Mouse (Mus musculus) thymus, adult 2 months (tissue): ENCODE measurements around the gene Ctdsp1. TPM values are rescaled to one million over a fixed set of nuclear protein-coding genes. Genes with fewer than 3 reads are reported as not detected.

Experiments used
- DNase-seq: peaks from one replicate; pipeline ENCODE4 v3.0.0; 2021
- H3K27ac ChIP-seq: fragments of 200-500 bp; 2 replicates; pipeline ENCODE4 v1.5.1; 2012; ENCODE audit warnings: low read length, control low read depth; ENCODE audit not compliant: control insufficient read depth, insufficient read depth
- H3K27me3 ChIP-seq: fragments of 200-500 bp; 2 replicates; pipeline ENCODE4 v1.6.1; 2012; ENCODE audit warnings: mild to moderate bottlenecking, low read length, moderate library complexity, mixed read lengths; ENCODE audit not compliant: control insufficient read depth, insufficient read depth
- H3K36me3 ChIP-seq: fragments of 200-500 bp; 2 replicates; pipeline ENCODE4 v1.6.1; 2012; ENCODE audit warnings: mild to moderate bottlenecking, low read length, moderate library complexity; ENCODE audit not compliant: control insufficient read depth, insufficient read depth
- H3K4me1 ChIP-seq: fragments of 200-500 bp; replicated peaks from 2 replicates; pipeline ENCODE4 v1.6.1; 2012; ENCODE audit warnings: low read length; ENCODE audit not compliant: control insufficient read depth, insufficient read depth
- H3K4me3 ChIP-seq: fragments of 200-500 bp; 2 replicates; pipeline ENCODE4 v1.5.1; 2012; ENCODE audit warnings: mild to moderate bottlenecking, low read length, control low read depth, moderate library complexity; ENCODE audit not compliant: control insufficient read depth, insufficient read depth
- CTCF ChIP-seq: fragments of 200-500 bp; IDR thresholded peaks from 2 replicates; pipeline ENCODE4 v1.5.1; 2012; ENCODE audit warnings: mild to moderate bottlenecking, control low read depth, low read length, moderate library complexity, borderline replicate concordance; ENCODE audit not compliant: control insufficient read depth, poor library complexity, insufficient read depth; ENCODE audit errors: extremely low read depth
- POLR2A ChIP-seq: fragments of 200-500 bp; IDR thresholded peaks from 2 replicates; pipeline ENCODE4 v1.6.1; 2012; ENCODE audit warnings: mild to moderate bottlenecking, low read length, control low read depth, moderate library complexity; ENCODE audit not compliant: control insufficient read depth, poor library complexity, insufficient read depth; ENCODE audit errors: extremely low read depth
- WGBS: fragments of 180-500 bp; shearing (Covaris S2); methylation state at CpG from one replicate; pipeline ENCODE4 v1.1.7; 2018; 5-methylcytosine and 5-hydroxymethylcytosine counted together
- polyA plus RNA-seq: library from polyadenylated mRNA; depleted of rRNA; stranded (reverse); fragments of >200 nt; gene quantifications from 2 replicates; pipeline ENCODE4 v1.2.3, GENCODE M21; 2012

Ctdsp1 gene
- polyA plus RNA-seq, 1 experiment = 201 TPM

DNA sequence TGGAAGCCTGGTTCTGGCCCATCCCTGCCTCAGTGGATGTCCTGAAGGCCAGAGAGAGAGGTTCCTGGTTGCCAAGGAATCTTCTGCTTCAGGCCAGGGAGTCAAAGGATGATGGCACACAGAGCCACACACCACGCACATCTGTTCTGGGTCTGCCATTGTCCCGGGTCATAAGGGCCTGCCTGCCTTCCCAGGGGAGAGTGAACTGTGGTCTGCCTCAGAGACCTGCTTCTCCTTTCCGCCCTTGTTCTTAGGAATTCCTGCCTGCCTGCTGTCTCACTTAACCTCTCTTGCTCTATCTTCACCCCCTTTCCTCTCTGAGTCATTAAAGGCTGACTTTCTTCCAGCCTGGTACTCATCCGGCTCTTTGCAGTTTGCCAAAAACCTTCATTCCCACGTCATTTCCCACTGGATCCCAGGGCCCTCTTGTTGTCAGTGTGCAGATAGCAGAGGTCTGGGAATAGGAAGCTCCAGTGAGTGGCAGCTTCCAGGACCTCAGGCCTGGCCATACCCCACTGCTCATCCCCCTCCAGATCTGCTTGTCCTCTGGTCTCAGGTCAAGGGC is 38.7 kb upstream of the Ctdsp1 start:
- no peak overlapping the region for H3K27ac ChIP-seq
- WGBS = 93% methylated on average over 5 of the region's 5 CpGs
- no peaks in the 10 kb centered on the region for H3K27me3 ChIP-seq
- no peak for DNase-seq
- H3K4me3 ChIP-seq = no peak overlapping the region
- H3K36me3 ChIP-seq = no peaks in the 10 kb centered on the region
- H3K4me1 ChIP-seq = no peaks in the 10 kb centered on the region
- TF ChIP-seq POLR2A = no peak
- TF ChIP-seq CTCF = no peak

DNA sequence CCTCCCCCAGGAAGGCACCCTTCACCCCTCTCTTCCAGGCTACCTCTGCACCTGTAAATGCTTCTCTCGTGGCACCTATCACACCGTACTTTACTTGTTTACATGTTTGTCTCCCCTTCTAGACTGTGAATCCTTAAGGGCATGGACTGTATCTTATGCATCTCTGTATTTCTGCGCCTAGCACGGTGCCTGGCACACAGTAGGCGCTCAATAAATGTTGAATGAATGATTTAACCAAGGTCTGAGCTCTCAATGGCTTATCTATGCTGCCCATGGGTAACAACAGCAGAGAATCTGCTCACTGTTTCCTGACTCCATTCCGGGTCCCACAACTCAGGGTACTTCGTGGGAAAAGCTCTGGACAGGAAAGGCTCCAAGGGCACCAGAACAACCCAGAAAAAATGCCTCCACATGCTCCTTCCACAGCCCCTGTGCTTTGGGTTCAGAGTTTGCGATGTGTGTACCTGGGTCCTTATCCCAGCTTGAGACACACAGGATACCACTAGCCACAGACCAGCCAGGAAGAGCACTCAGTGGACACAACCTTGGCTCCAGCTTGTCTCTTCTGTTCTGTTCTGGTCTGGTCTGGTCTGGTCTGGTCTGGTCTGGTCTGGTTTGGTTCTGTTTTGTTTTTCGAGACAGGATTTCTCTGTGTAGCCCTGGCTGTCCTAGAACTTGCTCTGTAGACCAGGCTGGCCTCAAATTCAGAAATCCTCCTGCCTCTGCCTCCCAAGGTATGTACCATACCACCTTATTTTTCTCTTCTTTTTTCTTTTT is 37.7 kb upstream of the Ctdsp1 start:
- H3K27me3 ChIP-seq = no peaks in the 10 kb centered on the region
- 96% methylated on average over 9 of the region's 9 CpGs for WGBS
- no peak for TF ChIP-seq POLR2A
- no peak for TF ChIP-seq CTCF
- H3K27ac ChIP-seq = no peak overlapping the region
- H3K4me1 ChIP-seq = no peaks in the 10 kb centered on the region
- no peak overlapping the region for H3K4me3 ChIP-seq
- no peaks in the 10 kb centered on the region for H3K36me3 ChIP-seq
- no peak for DNase-seq

DNA sequence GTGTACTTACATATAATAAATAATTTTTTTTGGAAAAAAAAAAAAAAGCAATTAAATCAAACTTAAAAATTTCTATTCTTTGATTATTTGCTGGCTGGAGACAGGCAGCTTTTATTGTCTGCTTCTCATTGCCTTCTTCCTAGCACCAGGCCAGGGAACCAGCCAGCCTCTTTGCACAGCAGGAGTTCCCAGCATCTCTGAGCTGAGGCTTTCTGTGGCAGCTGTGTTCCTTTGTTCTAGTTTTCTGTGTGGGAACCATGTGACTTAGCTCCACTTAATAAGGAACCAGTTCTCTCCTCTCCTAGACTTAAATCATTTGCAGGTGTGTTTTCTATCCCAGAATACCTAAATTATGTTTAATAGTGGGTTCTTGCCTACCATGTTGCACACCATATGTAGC is 33.8 kb upstream of the Ctdsp1 start:
- no peak for DNase-seq
- Histone ChIP-seq H3K4me1 (no peaks in the 10 kb centered on the region), H3K27me3 (no peaks in the 10 kb centered on the region)

DNA sequence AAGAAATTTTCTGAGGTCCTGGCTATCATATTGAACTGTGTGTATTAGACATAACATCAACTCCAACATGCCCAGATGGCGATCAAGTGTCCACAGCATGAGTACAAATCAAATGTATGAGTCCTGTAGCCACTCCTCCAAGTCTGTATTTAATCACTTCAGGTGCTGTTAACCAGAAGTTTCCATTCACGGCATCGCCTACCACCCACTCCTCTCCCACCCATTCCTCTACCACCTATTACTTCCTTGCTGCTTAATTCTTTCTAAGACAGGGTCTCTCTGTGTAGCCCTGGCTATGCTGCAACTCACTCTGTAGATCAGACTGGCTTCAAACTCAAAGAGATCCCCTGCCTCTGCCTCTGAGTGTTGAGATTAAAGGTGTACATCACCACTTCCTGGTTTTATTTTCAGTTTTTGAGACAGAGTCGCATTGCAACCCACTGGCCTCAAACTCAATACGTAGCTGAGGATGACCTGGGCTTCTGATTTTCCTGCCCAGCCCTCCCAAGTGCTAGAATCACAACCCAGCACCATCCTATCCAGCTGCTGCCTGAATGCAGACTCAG is 31.3 kb upstream of the Ctdsp1 start:
- no peak for TF ChIP-seq POLR2A
- no peak for TF ChIP-seq CTCF
- H3K36me3 ChIP-seq = no peaks in the 10 kb centered on the region
- WGBS = 61% methylated on average over 5 of the region's 5 CpGs
- no peak for DNase-seq
- H3K4me1 ChIP-seq = peaks cover 6% of the 10 kb centered on the region
- no peaks in the 10 kb centered on the region for H3K27me3 ChIP-seq
- H3K27ac ChIP-seq = no peak overlapping the region
- H3K4me3 ChIP-seq = no peak overlapping the region

More for the DNA sequence above, 33.8 kb upstream of the Ctdsp1 start:
- no peak for TF ChIP-seq POLR2A
- H3K4me3 ChIP-seq = no peak overlapping the region
- H3K36me3 ChIP-seq = no peaks in the 10 kb centered on the region
- no peak overlapping the region for H3K27ac ChIP-seq

DNA sequence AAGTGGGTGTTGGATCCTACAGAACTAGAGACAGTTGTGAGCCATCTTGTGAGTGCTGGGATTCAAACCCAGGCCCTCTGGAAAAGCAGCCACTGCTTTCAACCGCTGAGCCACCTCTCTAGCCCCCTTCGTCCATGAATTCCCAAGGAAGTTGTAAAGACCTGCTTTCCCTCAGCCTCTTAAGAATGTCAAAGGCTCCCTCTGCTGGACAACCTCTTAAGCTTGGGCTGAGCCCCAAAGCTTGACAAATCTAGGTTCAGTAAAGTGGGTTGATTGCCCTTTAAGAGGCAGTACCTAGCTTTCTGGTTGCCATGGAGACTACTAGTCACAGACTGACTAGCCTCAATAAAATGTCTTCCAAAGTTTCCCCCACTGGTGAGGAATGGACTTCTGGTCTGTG is 29.5 kb upstream of the Ctdsp1 start, which contains the start of gene Catip:
Gene Catip (plus strand): TSS at position 297 of the 400 bp plus-strand sequence.
- peak; percentile 59 for DNase-seq
- Histone ChIP-seq H3K4me3 (no peak within 1 kb of the TSS), H3K27me3 (no peaks in the 10 kb centered on the region), H3K4me1 (peaks cover 6% of the 10 kb centered on the region), H3K27ac (no peak within 1 kb of the TSS), H3K36me3 (no peaks in the 10 kb centered on the region)
- no peak for TF ChIP-seq CTCF
- no peak for TF ChIP-seq POLR2A
- 3% methylated on average over 2 of the region's 2 CpGs for WGBS

DNA sequence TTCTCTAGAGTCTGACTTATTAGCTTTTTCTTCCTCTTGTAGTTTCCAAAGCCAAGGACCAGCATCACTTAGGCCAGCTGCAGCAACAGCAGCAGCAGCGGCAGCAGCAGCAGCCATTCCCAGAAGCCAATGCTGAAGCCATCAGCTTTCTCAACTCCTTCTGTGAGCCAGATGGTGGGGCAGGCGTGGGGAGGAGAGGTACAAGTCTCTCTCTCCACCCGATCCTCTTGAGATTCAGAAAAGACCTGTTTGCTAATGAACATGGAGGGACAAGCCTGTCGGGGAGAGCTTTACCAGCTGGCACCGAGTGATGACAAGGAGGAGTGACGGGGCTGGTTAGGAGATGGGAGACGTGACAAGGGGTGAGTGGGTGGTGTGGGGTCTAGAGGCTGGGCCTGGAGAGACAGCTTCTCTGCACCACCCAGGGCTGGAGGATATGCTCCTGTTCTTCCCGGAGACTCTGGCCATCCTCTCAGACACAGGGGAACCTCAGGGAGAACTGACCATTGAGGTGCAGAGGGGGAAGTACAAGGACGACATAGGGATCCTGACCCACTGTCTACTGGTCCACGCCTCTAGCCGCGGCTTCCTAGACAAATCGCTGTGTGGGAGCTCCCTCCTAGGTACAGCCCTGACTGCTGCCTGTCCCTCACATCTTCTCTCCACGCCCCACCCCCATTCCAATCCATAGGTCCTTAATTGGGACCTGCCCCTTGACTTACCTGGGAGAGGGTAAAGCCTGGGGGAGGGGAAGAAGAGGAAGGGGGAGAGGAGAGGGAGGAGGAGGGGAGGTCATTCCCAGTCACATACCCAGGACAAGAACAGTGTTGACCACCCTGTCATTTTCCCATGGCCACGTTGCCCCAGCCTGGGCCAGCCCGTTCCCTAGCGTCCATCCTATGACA is 28.7 kb upstream of the Ctdsp1 start:
- 90% methylated on average over 17 of the region's 17 CpGs for WGBS
- Histone ChIP-seq H3K27me3 (no peaks in the 10 kb centered on the region), H3K4me1 (peaks cover 6% of the 10 kb centered on the region), H3K36me3 (no peaks in the 10 kb centered on the region), H3K27ac (no peak overlapping the region), H3K4me3 (no peak overlapping the region)
- DNase-seq = no peak
- TF ChIP-seq POLR2A = no peak
- TF ChIP-seq CTCF = no peak
